Mouse (Mus musculus) limb, embryonic 12.5 days (tissue): ENCODE data around the gene D13Ertd608e. TPM values are rescaled to one million over a fixed set of nuclear protein-coding genes. Genes with fewer than 3 reads are reported as not detected.
"Not testable (repeated sequence)": the region's sequence is repeated elsewhere in the genome, so short reads cannot be mapped to it uniquely, and the experiment has no call there.

Experiments
- ATAC-seq: fragments of 200-750 bp; cut with Nextera tagmentation; 2 replicates; pipeline ENCODE4 v1.8.0; 2017; ENCODE audit warnings: low read depth, moderate TSS enrichment; ENCODE audit not compliant: insufficient number of reproducible peaks, insufficient read depth, low FRiP score, low TSS enrichment
- H3K27ac ChIP-seq: fragments of 300-500 bp; sonication (generic); 2 replicates; pipeline ENCODE4 v1.5.1; 2016; ENCODE audit warnings: mild to moderate bottlenecking, moderate library complexity
- H3K27me3 ChIP-seq: fragments of 300-500 bp; sonication (generic); 2 replicates; pipeline ENCODE4 v1.6.1; 2016; ENCODE audit warnings: mild to moderate bottlenecking, moderate library complexity
- H3K36me3 ChIP-seq: fragments of 300-500 bp; sonication (generic); 2 replicates; pipeline ENCODE4 v1.6.1; 2016; ENCODE audit warnings: mild to moderate bottlenecking, moderate library complexity
- H3K4me1 ChIP-seq: fragments of 300-500 bp; sonication (generic); replicated peaks from 2 replicates; pipeline ENCODE4 v1.6.1; 2016
- H3K4me2 ChIP-seq: fragments of 300-500 bp; sonication (generic); 2 replicates; pipeline ENCODE4 v1.6.1; 2016; ENCODE audit warnings: mild to moderate bottlenecking, moderate library complexity
- H3K4me3 ChIP-seq: fragments of 300-500 bp; sonication (generic); replicated peaks from 2 replicates; pipeline ENCODE4 v1.5.1; 2016; ENCODE audit warnings: mild to moderate bottlenecking
- H3K9ac ChIP-seq: fragments of 300-500 bp; sonication (generic); replicated peaks from 2 replicates; pipeline ENCODE4 v1.6.1; 2016; ENCODE audit warnings: mild to moderate bottlenecking, moderate library complexity
- H3K9me3 ChIP-seq: fragments of 300-500 bp; sonication (generic); 2 replicates; pipeline ENCODE4 v1.6.1; 2016; ENCODE audit warnings: mild to moderate bottlenecking, moderate library complexity
- WGBS: fragments of 180-500 bp; shearing (Covaris S2); methylation state at CpG from one replicate; pipeline ENCODE4 v1.1.7; 2016; 5-methylcytosine and 5-hydroxymethylcytosine counted together
- polyA plus RNA-seq: library from polyadenylated mRNA; unstranded; fragments of >200 nt; fragmentation: Nextera tagmentation; extraction: Ambion mirVana; gene quantifications from 2 replicates; pipeline ENCODE4 v1.2.1, GENCODE M21; 2016

D13Ertd608e gene
- polyA plus RNA-seq, 1 experiment from 2014 or later: not detected

GRCm38 (mm10) chr13:119830116-119830515 lies 5.7 kb upstream of the D13Ertd608e start, which contains the start of gene AF067063:
Gene AF067063, minus strand, starts transcription at chr13:119830216.
- H3K9me3 ChIP-seq, H3K9ac ChIP-seq, H3K27ac ChIP-seq, H3K4me3 ChIP-seq, H3K4me1 ChIP-seq, H3K36me3 ChIP-seq, ATAC-seq, H3K4me2 ChIP-seq, H3K27me3 ChIP-seq: not testable (repeated sequence)

DNA sequence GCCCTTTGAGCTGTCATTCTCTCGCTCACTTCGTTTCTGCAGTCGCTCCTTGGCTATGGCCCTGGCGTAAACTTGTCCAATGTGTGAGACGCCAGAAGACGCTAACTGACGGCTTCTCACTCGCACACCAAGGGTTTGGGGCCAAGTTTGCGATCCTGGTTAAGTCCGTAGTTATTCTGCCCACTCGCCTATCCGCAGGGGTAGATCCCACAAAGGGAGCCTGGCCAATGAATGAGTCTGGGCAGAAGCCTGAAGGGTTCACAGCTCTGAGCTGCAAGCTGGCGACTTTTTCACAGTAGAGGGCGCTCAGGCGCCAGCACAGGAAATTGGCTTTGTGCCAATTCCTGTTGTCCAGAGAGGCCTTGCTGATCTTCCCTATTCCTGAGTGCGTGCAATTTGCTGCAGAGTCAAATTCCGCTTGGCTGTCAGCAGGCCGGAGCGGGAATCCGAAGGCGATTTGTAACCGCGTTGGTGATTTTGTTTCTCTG lies 562 bp downstream of the D13Ertd608e start:
- not testable (repeated sequence) for H3K9me3 ChIP-seq, H3K4me1 ChIP-seq, H3K9ac ChIP-seq, H3K27ac ChIP-seq, H3K36me3 ChIP-seq
- Histone ChIP-seq H3K4me2 (peak overlapping the region; percentile 34), H3K4me3 (peak overlapping the region; percentile 13; the same call in 1 of the 2 replicates), H3K27me3 (peaks cover 27% of the 10 kb centered on the region)
- peak; percentile 16; the same call in 1 of the 2 replicates for ATAC-seq
- WGBS: 9% methylated on average over 23 of the region's 23 CpGs

GRCm38 (mm10) chr13:119837719-119838337 lies 2.0 kb downstream of the D13Ertd608e start:
- H3K9me3 ChIP-seq, ATAC-seq, H3K36me3 ChIP-seq, H3K4me2 ChIP-seq, H3K4me3 ChIP-seq, H3K9ac ChIP-seq, H3K4me1 ChIP-seq, H3K27ac ChIP-seq: not testable (repeated sequence)
- WGBS: 7% methylated on average over 14 of the region's 23 CpGs
- H3K27me3 ChIP-seq: peaks cover 27% of the 10 kb centered on the region

GRCm38 (mm10) chr13:119839982-119840381 lies 4.2 kb downstream of the D13Ertd608e start:
- H3K9me3 ChIP-seq, H3K9ac ChIP-seq, ATAC-seq, H3K4me3 ChIP-seq, H3K36me3 ChIP-seq, H3K4me2 ChIP-seq, H3K4me1 ChIP-seq, H3K27ac ChIP-seq: not testable (repeated sequence)
- 30% methylated on average over 6 of the region's 6 CpGs for WGBS
- H3K27me3 ChIP-seq: peaks cover 24% of the 10 kb centered on the region

GRCm38 (mm10) chr13:119862399-119862798 lies 26.6 kb downstream of the D13Ertd608e start:
- not testable (repeated sequence) for ATAC-seq, H3K9ac ChIP-seq, H3K4me1 ChIP-seq, H3K36me3 ChIP-seq, H3K4me2 ChIP-seq, H3K27me3 ChIP-seq, H3K9me3 ChIP-seq, H3K4me3 ChIP-seq, H3K27ac ChIP-seq
- no CpG with 5 or more reads among the region's 6 CpGs for WGBS

GRCm38 (mm10) chr13:119864395-119864999 lies 28.7 kb downstream of the D13Ertd608e start:
- H3K4me3 ChIP-seq, H3K36me3 ChIP-seq, H3K9ac ChIP-seq, H3K27me3 ChIP-seq, ATAC-seq, H3K9me3 ChIP-seq, H3K4me1 ChIP-seq, H3K4me2 ChIP-seq, H3K27ac ChIP-seq: not testable (repeated sequence)
- 85% methylated on average over 6 of the region's 7 CpGs for WGBS

DNA sequence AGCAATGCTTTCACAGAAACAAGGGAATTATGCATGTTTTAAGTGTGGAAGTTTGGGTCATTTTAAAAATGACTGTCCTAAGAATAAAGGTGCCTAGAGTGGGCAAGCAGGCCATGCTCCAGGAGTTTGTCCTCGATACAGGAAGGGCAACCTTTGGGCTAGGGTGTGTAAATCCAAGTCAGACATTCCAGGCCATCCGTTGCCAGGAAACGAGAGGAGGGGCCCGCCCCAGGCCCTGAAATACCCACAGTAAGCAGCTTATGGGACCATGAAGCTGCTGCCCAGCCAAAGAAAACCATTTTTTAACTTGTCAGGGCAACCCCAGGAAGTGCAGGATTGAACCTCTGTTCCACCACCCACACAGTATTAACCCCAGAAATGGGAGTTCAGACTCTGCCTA lies 51.1 kb downstream of the D13Ertd608e start:
- not testable (repeated sequence) for H3K4me2 ChIP-seq, ATAC-seq, H3K36me3 ChIP-seq, H3K4me1 ChIP-seq, H3K27ac ChIP-seq, H3K9me3 ChIP-seq, H3K4me3 ChIP-seq, H3K9ac ChIP-seq, H3K27me3 ChIP-seq
- 46% methylated on average over 4 of the region's 4 CpGs for WGBS

- WGBS: 83% methylated on average over 3 of the region's 3 CpGs
- H3K9me3 ChIP-seq, H3K4me2 ChIP-seq, ATAC-seq, H3K4me1 ChIP-seq, H3K9ac ChIP-seq, H3K27ac ChIP-seq, H3K36me3 ChIP-seq, H3K27me3 ChIP-seq, H3K4me3 ChIP-seq: not testable (repeated sequence)
Measured at GRCm38 (mm10) chr13:119894685-119895084, 58.9 kb downstream of the D13Ertd608e start, which contains the start of gene Tcstv1. Gene Tcstv1, minus strand, starts transcription at chr13:119894785.

Other genes starting within 250 kb of the D13Ertd608e start
- 0.05 and 0.15 TPM in 2 replicates for gene Ccl28, start 212.2 kb upstream of the D13Ertd608e start, polyA plus RNA-seq
- 195 and 197 TPM in 2 replicates for gene Hmgcs1, start 145.6 kb upstream of the D13Ertd608e start, polyA plus RNA-seq
- 1.6 and 2.3 TPM in 2 replicates for gene Nim1k, start 80.1 kb upstream of the D13Ertd608e start, polyA plus RNA-seq
- 48.7 and 50.2 TPM in 2 replicates for gene Zfp131, start 45.1 kb upstream of the D13Ertd608e start, polyA plus RNA-seq
- not detected in 2 replicates for gene AF067063, start 5.8 kb upstream of the D13Ertd608e start, polyA plus RNA-seq
- gene Tcstv1, start 58.8 kb downstream of the D13Ertd608e start, polyA plus RNA-seq: not detected in 2 replicates
- not detected in 2 replicates for gene Gm21761, start 93.3 kb downstream of the D13Ertd608e start, polyA plus RNA-seq
- not detected in 2 replicates for gene B020031M17Rik, start 114.8 kb downstream of the D13Ertd608e start, polyA plus RNA-seq
- not detected in 2 replicates for gene Gm36079, start 191.0 kb downstream of the D13Ertd608e start, polyA plus RNA-seq
- not detected in 2 replicates for gene Gm21188, start 216.2 kb downstream of the D13Ertd608e start, polyA plus RNA-seq